Mouse (Mus musculus) kidney, postnatal 14 days (tissue): ENCODE results near the gene Cd24a.

Experiments used
- DNase-seq: peaks from one replicate; pipeline ENCODE4 v3.0.0; 2022; ENCODE audit warnings: mixed read lengths

Gene Cd24a

GRCm38 (mm10) chr10:43629857-43630256 is 51.8 kb downstream of the Cd24a start:
- no peak for DNase-seq

GRCm38 (mm10) chr10:43630634-43631033 is 52.5 kb downstream of the Cd24a start:
- no peak for DNase-seq

GRCm38 (mm10) chr10:43631049-43631448 is 53.0 kb downstream of the Cd24a start:
- no peak for DNase-seq

GRCm38 (mm10) chr10:43631639-43632354 is 53.7 kb downstream of the Cd24a start:
- DNase-seq, result no peak

- no peak for DNase-seq
Measured at GRCm38 (mm10) chr10:43633117-43633516, 55.0 kb downstream of the Cd24a start.
